Mouse (Mus musculus): Measurements from ENCODE around the gene 2200002D01Rik. TPM values are rescaled to one million over a fixed set of nuclear protein-coding genes. Genes with fewer than 3 reads are reported as not detected.
"Not testable (repeated sequence)": the region's sequence is repeated elsewhere in the genome, so short reads cannot be mapped to it uniquely, and the experiment has no call there.

The 2200002D01Rik gene
- total and polyA plus RNA-seq, 2 experiments from 2014 or later: 0.82 TPM; not detected in 1

- DNase-seq: no peak
- Histone ChIP-seq H3K27ac (ENCODE audit: low read depth, low read length) (no peak overlapping the region), H3K9ac (no peak overlapping the region), H3K9me3 (ENCODE audit: low read length) (no peaks in the 10 kb centered on the region), H3K4me2 (ENCODE audit: low read depth) (peak overlapping the region; percentile 50), H3K27me3 (ENCODE audit: insufficient read depth, low read length) (no peaks in the 10 kb centered on the region), H3K4me3 (ENCODE audit: low read depth, low read length) (peak overlapping the region; percentile 27; the same call in 1 of the 2 replicates), H3K4me1 (ENCODE audit: insufficient read depth) (peaks cover 15% of the 10 kb centered on the region), H3K36me3 (ENCODE audit: insufficient read depth) (no peaks in the 10 kb centered on the region)
- ATAC-seq: no peak
- WGBS: 15% methylated on average over 26 of the region's 26 CpGs
- TF ChIP-seq CTCF (IDR thresholded peaks at IDR 0.05; ENCODE audit: low read depth): no peak
Measured at GRCm38 (mm10) chr7:29212199-29212765, 36.0 kb downstream of the 2200002D01Rik start.

- TF ChIP-seq CTCF (IDR thresholded peaks at IDR 0.05; ENCODE audit: low read depth): no peak
- Histone ChIP-seq H3K27ac (ENCODE audit: low read depth, low read length) (no peak overlapping the region), H3K9me3 (ENCODE audit: low read length) (no peaks in the 10 kb centered on the region), H3K4me2 (ENCODE audit: low read depth) (peak overlapping the region; percentile 50), H3K27me3 (ENCODE audit: insufficient read depth, low read length) (no peaks in the 10 kb centered on the region), H3K9ac (no peak overlapping the region), H3K36me3 (ENCODE audit: insufficient read depth) (no peaks in the 10 kb centered on the region), H3K4me3 (ENCODE audit: low read depth, low read length) (peak overlapping the region; percentile 27), H3K4me1 (ENCODE audit: insufficient read depth) (peaks cover 15% of the 10 kb centered on the region)
- 7% methylated on average over 34 of the region's 34 CpGs for whole genome bisulfite sequencing
- ATAC-seq (peak; percentile 36; the same call in 1 of the 2 replicates), DNase-seq (peak; percentile 55)
Measured at GRCm38 (mm10) chr7:29211415-29212198, 36.7 kb downstream of the 2200002D01Rik start.

GRCm38 (mm10) chr7:29211013-29211412 is 37.3 kb downstream of the 2200002D01Rik start:
- Histone ChIP-seq H3K4me1 (ENCODE audit: insufficient read depth) (peaks cover 15% of the 10 kb centered on the region), H3K4me3 (ENCODE audit: low read depth, low read length) (peak overlapping the region; percentile 27), H3K4me2 (ENCODE audit: low read depth) (peak overlapping the region; percentile 50)
- H3K27ac ChIP-seq (ENCODE audit: low read depth, low read length); DNase-seq; H3K36me3 ChIP-seq (ENCODE audit: insufficient read depth); H3K9ac ChIP-seq; H3K9me3 ChIP-seq (ENCODE audit: low read length); H3K27me3 ChIP-seq (ENCODE audit: insufficient read depth, low read length): not testable (repeated sequence)
- 0 out of 2 replicates have a peak, but pooled peaks have one; percentile 7 for ATAC-seq
- WGBS: 28% methylated on average over 15 of the region's 15 CpGs

GRCm38 (mm10) chr7:29202577-29202976 is 45.7 kb downstream of the 2200002D01Rik start:
- Histone ChIP-seq H3K4me3 (ENCODE audit: low read depth, low read length) (no peak overlapping the region), H3K4me1 (ENCODE audit: insufficient read depth) (no peaks in the 10 kb centered on the region), H3K27me3 (ENCODE audit: insufficient read depth, low read length) (no peaks in the 10 kb centered on the region), H3K27ac (ENCODE audit: low read depth, low read length) (no peak overlapping the region), H3K9me3 (ENCODE audit: low read length) (no peaks in the 10 kb centered on the region), H3K36me3 (ENCODE audit: insufficient read depth) (no peaks in the 10 kb centered on the region), H3K9ac (no peak overlapping the region), H3K4me2 (ENCODE audit: low read depth) (no peak overlapping the region)
- WGBS: 84% methylated on average over 6 of the region's 6 CpGs
- TF ChIP-seq CTCF (IDR thresholded peaks at IDR 0.05; ENCODE audit: low read depth): no peak
- DNase-seq (no peak), ATAC-seq (no peak)

Other genes with a start within 250 kb of the 2200002D01Rik start
- gene Ryr1, start 123.3 kb downstream of the 2200002D01Rik start, total RNA-seq (2014; rRNA removed): 4.6 and 6.7 TPM in 2 replicates
- 4.2 and 8.8 TPM in 2 replicates for gene Ryr1, start 123.3 kb downstream of the 2200002D01Rik start, polyA plus RNA-seq (2015; fragmentation: Nextera tagmentation; extraction: Ambion mirVana)
- 1.8 and 4.0 TPM in 2 replicates for gene Rasgrp4, start 113.6 kb downstream of the 2200002D01Rik start, total RNA-seq (2014; rRNA removed)
- gene Rasgrp4, start 113.6 kb downstream of the 2200002D01Rik start, polyA plus RNA-seq (2015; fragmentation: Nextera tagmentation; extraction: Ambion mirVana): 0.84 and 1.3 TPM in 2 replicates
- gene Fam98c, start 92.2 kb downstream of the 2200002D01Rik start, total RNA-seq (2014; rRNA removed): 15.9 and 23.5 TPM in 2 replicates
- 24.7 and 25.3 TPM in 2 replicates for gene Fam98c, start 92.2 kb downstream of the 2200002D01Rik start, polyA plus RNA-seq (2015; fragmentation: Nextera tagmentation; extraction: Ambion mirVana)
- gene Ggn, start 78.3 kb downstream of the 2200002D01Rik start, total RNA-seq (2014; rRNA removed): 0.67 and 0.77 TPM in 2 replicates
- gene Ggn, start 78.3 kb downstream of the 2200002D01Rik start, polyA plus RNA-seq (2015; fragmentation: Nextera tagmentation; extraction: Ambion mirVana): 0.39 and 0.40 TPM in 2 replicates
- gene Spred3, start 78.1 kb downstream of the 2200002D01Rik start, total RNA-seq (2014; rRNA removed): 19.0 and 29.0 TPM in 2 replicates
- gene Spred3, start 78.1 kb downstream of the 2200002D01Rik start, polyA plus RNA-seq (2015; fragmentation: Nextera tagmentation; extraction: Ambion mirVana): 4.7 and 6.8 TPM in 2 replicates
- gene Psmd8, start 67.8 kb downstream of the 2200002D01Rik start, total RNA-seq (2014; rRNA removed): 245 and 253 TPM in 2 replicates
- gene Psmd8, start 67.8 kb downstream of the 2200002D01Rik start, polyA plus RNA-seq (2015; fragmentation: Nextera tagmentation; extraction: Ambion mirVana): 292 and 338 TPM in 2 replicates
- gene Catsperg1, start 34.4 kb downstream of the 2200002D01Rik start, total RNA-seq (2014; rRNA removed): 2.5 and 3.5 TPM in 2 replicates
- gene Catsperg1, start 34.4 kb downstream of the 2200002D01Rik start, polyA plus RNA-seq (2015; fragmentation: Nextera tagmentation; extraction: Ambion mirVana): 0.75 and 2.3 TPM in 2 replicates
- 1.7 and 6.1 TPM in 2 replicates for gene Kcnk6, start 16.0 kb downstream of the 2200002D01Rik start, total RNA-seq (2014; rRNA removed)
- 0.88 and 0.97 TPM in 2 replicates for gene Kcnk6, start 16.0 kb downstream of the 2200002D01Rik start, polyA plus RNA-seq (2015; fragmentation: Nextera tagmentation; extraction: Ambion mirVana)
- gene Yif1b, start 10.1 kb downstream of the 2200002D01Rik start, total RNA-seq (2014; rRNA removed): 71.2 and 84.1 TPM in 2 replicates
- gene Yif1b, start 10.1 kb downstream of the 2200002D01Rik start, polyA plus RNA-seq (2015; fragmentation: Nextera tagmentation; extraction: Ambion mirVana): 97.7 and 100 TPM in 2 replicates
- 32.3 and 36.7 TPM in 2 replicates for gene Spint2, start 33.4 kb upstream of the 2200002D01Rik start, total RNA-seq (2014; rRNA removed)
- gene Spint2, start 33.4 kb upstream of the 2200002D01Rik start, polyA plus RNA-seq (2015; fragmentation: Nextera tagmentation; extraction: Ambion mirVana): 94.6 and 127 TPM in 2 replicates
- 1.5 and 2.0 TPM in 2 replicates for gene Ppp1r14a, start 40.8 kb upstream of the 2200002D01Rik start, total RNA-seq (2014; rRNA removed)
- 2.3 and 2.8 TPM in 2 replicates for gene Ppp1r14a, start 40.8 kb upstream of the 2200002D01Rik start, polyA plus RNA-seq (2015; fragmentation: Nextera tagmentation; extraction: Ambion mirVana)
- 246 and 291 TPM in 2 replicates for gene Dpf1, start 55.5 kb upstream of the 2200002D01Rik start, total RNA-seq (2014; rRNA removed)
- gene Dpf1, start 55.5 kb upstream of the 2200002D01Rik start, polyA plus RNA-seq (2015; fragmentation: Nextera tagmentation; extraction: Ambion mirVana): 243 and 248 TPM in 2 replicates

Measured in forebrain, postnatal 0 days (tissue).